Mouse (Mus musculus) gastrocnemius, adult 8-10 months (tissue): ENCODE results near the gene Lamc2. TPM values are rescaled to one million over a fixed set of nuclear protein-coding genes. Genes with fewer than 3 reads are reported as not detected.

Experiments
- DNase-seq, 2 experiments: peaks; one replicate each; pipeline ENCODE4 v3.0.0; 2022; ENCODE audit warnings: low spot score in 2 of 2
- total RNA-seq, 4 experiments: library from RNA; stranded (reverse); gene quantifications; 2 replicates each; pipeline ENCODE4 v1.2.4; 2022

The Lamc2 gene
- total RNA-seq, 4 experiments from 2014 or later: 1.8 to 4.9 (median 3.0) TPM

GRCm38 (mm10) chr1:153129992-153130713, 56.1 kb downstream of the Lamc2 start:
- peak; percentile 24 to 47 for DNase-seq

GRCm38 (mm10) chr1:153128780-153129179, 57.5 kb downstream of the Lamc2 start:
- DNase-seq: no peak

- DNase-seq: no peak
Measured at GRCm38 (mm10) chr1:153127622-153128021, 58.6 kb downstream of the Lamc2 start.

- peak; percentile 55 to 70 for DNase-seq
Measured at GRCm38 (mm10) chr1:153126491-153127381, 59.5 kb downstream of the Lamc2 start.

GRCm38 (mm10) chr1:153125287-153126275, 60.7 kb downstream of the Lamc2 start:
- DNase-seq: no peak

GRCm38 (mm10) chr1:153124502-153124901, 61.7 kb downstream of the Lamc2 start:
- no peak for DNase-seq

GRCm38 (mm10) chr1:153122764-153123163, 63.5 kb downstream of the Lamc2 start:
- DNase-seq: no peak

- DNase-seq: no peak
Measured at GRCm38 (mm10) chr1:153121320-153121719, 64.9 kb downstream of the Lamc2 start.

GRCm38 (mm10) chr1:153120544-153120943, 65.7 kb downstream of the Lamc2 start:
- no peak for DNase-seq

GRCm38 (mm10) chr1:153115315-153115714, 70.9 kb downstream of the Lamc2 start:
- no peak for DNase-seq

GRCm38 (mm10) chr1:153111596-153111995, 74.7 kb downstream of the Lamc2 start:
- no peak for DNase-seq

GRCm38 (mm10) chr1:153109836-153110235, 76.4 kb downstream of the Lamc2 start:
- no peak for DNase-seq

- no peak for DNase-seq
Measured at GRCm38 (mm10) chr1:153109346-153109745, 76.9 kb downstream of the Lamc2 start.

- no peak for DNase-seq
Measured at GRCm38 (mm10) chr1:153107866-153108265, 78.4 kb downstream of the Lamc2 start.

- DNase-seq: no peak
Measured at GRCm38 (mm10) chr1:153104804-153105203, 81.4 kb downstream of the Lamc2 start.

- no peak for DNase-seq
Measured at GRCm38 (mm10) chr1:153103186-153103554, 83.1 kb downstream of the Lamc2 start.

GRCm38 (mm10) chr1:153102296-153103185, 83.7 kb downstream of the Lamc2 start:
- no peak for DNase-seq

- DNase-seq: no peak
Measured at GRCm38 (mm10) chr1:153101327-153101880, 84.8 kb downstream of the Lamc2 start.

- no peak for DNase-seq
Measured at GRCm38 (mm10) chr1:153100912-153101311, 85.3 kb downstream of the Lamc2 start.

GRCm38 (mm10) chr1:153098586-153098985, 87.7 kb downstream of the Lamc2 start:
- DNase-seq: no peak
